Mouse (Mus musculus) CD4-positive, CD25-positive, alpha-beta regulatory T cell (primary cell): ENCODE results near the gene Ppp4r3a. TPM values are rescaled to one million over a fixed set of nuclear protein-coding genes. Genes with fewer than 3 reads are reported as not detected.

Experiments
- polyA plus RNA-seq: library from polyadenylated mRNA; unstranded; fragments of 100-300 nt; shearing (Covaris generic); gene quantifications from one replicate; pipeline ENCODE4 v1.2.1, GENCODE M21; 2017

Ppp4r3a gene
- polyA plus RNA-seq = 125 TPM

GRCm38 (mm10) chr12:101083076-101083838 lies at the start of gene Ppp4r3a:
Ppp4r3a (minus strand) TSS chr12:101083702.

GRCm38 (mm10) chr12:101028954-101029731 lies 54.4 kb downstream of the Ppp4r3a start, which contains the start of gene Ccdc88c:
Ccdc88c (minus strand) TSS chr12:101029056.

Other genes with a start within 250 kb of the Ppp4r3a start
- 38.5 TPM for gene Gpr68, start 175.5 kb downstream of the Ppp4r3a start, polyA plus RNA-seq
- 117 TPM for gene Ccdc88c, start 54.6 kb downstream of the Ppp4r3a start, polyA plus RNA-seq